Mouse (Mus musculus): ENCODE data around the gene Rbp1. TPM values are rescaled to one million over a fixed set of nuclear protein-coding genes. Genes with fewer than 3 reads are reported as not detected.

Rbp1 gene
- polyA plus RNA-seq, 1 experiment from 2014 or later = 0.24 TPM

DNA sequence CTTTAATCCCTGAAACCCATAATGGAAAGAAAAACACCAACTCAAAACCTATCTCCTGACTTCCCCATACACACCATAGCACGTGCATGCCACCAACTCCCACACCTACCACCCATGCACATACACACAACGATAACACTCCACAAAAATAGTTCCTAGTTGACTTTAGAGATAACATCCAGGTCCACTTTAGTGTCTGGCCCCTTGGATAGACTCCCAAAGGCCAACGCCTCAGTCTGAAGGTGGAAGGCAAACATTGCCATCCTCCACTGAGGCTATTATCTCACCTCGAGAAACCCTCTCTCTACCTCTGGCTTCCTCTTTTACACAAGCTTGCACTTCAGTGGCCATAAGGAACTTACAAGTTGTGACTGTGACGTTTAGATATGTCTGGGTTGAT, 69.5 kb downstream of the Rbp1 start:
- in situ Hi-C loops (cut with MboI; ENCODE audit: low pct_unique_long_range_greater_than_20kb) = no loop called here
- DNase-seq (ENCODE audit: low read depth, low spot score) (no peak), ATAC-seq (no peak)
- ChIA-PET POLR2A (interaction anchor here (0.6 kb wide), 1 partner anchor 18 kb away, joined by 4 read pairs; no protein-coding TSS in a partner anchor), CTCF (no interaction called here)
- no peaks in the 10 kb centered on the region for H3K27me3 ChIP-seq
- TF ChIP-seq CTCF (IDR thresholded peaks at IDR 0.05) = no peak

DNA sequence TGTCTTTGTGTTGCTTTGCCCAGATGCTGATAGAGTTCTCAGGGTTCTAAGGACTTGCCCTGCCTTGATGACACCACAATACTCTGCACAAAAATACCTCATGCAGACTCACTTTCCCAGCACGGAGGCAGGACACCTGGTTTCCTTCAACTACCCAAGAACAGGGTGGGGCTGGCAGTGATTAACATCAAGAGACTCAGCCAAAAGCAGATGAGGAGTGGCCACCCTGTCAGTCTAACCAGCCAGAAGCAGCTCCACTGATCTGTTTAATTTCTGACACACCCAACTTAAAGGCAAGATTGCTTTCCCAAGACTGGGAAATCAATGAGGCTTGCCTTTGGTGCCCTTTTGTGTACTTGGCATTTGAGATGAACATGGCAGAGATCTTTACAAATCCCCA, 70.1 kb downstream of the Rbp1 start:
- in situ Hi-C loops (cut with MboI; ENCODE audit: low pct_unique_long_range_greater_than_20kb) = no loop called here
- CTCF ChIA-PET = no interaction called here
- no peak for TF ChIP-seq CTCF (IDR thresholded peaks at IDR 0.05)
- POLR2A ChIA-PET = interaction anchor here (0.6 kb wide), 1 partner anchor 196 kb away, joined by 4 read pairs; no protein-coding TSS in a partner anchor
- ATAC-seq (no peak), DNase-seq (ENCODE audit: low read depth, low spot score) (no peak)
- H3K27me3 ChIP-seq = no peaks in the 10 kb centered on the region

Other genes starting within 250 kb of the Rbp1 start
- gene Nmnat3, start 135.5 kb upstream of the Rbp1 start, polyA plus RNA-seq (2021) = 26.2 TPM
- not detected for gene Rbp2, start 63.2 kb downstream of the Rbp1 start, polyA plus RNA-seq (2021)
- gene Copb2, start 140.8 kb downstream of the Rbp1 start, polyA plus RNA-seq (2021) = 181 TPM
- gene Mrps22, start 178.7 kb downstream of the Rbp1 start, polyA plus RNA-seq (2021) = 42.8 TPM

Measured in Patski (cell line).